Mouse (Mus musculus): ENCODE data around the gene Psmd10.

DNA sequence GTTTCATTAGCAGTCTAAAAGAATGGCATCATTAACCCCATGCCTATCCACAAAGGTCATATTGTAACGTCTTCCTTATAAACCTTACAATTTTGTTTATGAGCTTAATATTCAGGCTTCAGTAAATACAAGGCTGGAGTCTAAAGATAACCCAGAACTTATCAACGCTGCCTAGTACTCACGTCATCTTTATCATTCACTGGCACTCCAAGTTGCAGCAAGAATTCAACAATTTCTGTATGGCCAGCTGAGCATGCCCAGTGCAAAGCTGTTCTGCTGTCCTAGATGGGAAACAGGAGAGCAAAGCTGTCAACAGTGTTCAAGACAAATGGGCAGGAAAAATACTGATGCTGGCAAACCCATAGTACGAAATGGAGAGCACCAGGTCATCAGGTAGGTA, 2.9 kb downstream of the Psmd10 start:
- no peak for TF ChIP-seq GATA1 (IDR thresholded peaks at IDR 0.05; ENCODE audit: borderline replicate concordance, low read length)
- no peak for TF ChIP-seq FLI1 (IDR thresholded peaks at IDR 0.05; ENCODE audit: low read length)

Measured in megakaryocyte, embryonic 14.5 days (primary cell).